Mouse (Mus musculus) thymus, adult 2 months (tissue): ENCODE results near the gene Slc24a3. TPM values are rescaled to one million over a fixed set of nuclear protein-coding genes. Genes with fewer than 3 reads are reported as not detected.

Experiments
- DNase-seq: peaks from one replicate; pipeline ENCODE4 v3.0.0; 2021
- H3K27ac ChIP-seq: fragments of 200-500 bp; 2 replicates; pipeline ENCODE4 v1.5.1; 2012; ENCODE audit warnings: low read length, control low read depth; ENCODE audit not compliant: control insufficient read depth, insufficient read depth
- H3K27me3 ChIP-seq: fragments of 200-500 bp; 2 replicates; pipeline ENCODE4 v1.6.1; 2012; ENCODE audit warnings: mild to moderate bottlenecking, low read length, moderate library complexity, mixed read lengths; ENCODE audit not compliant: control insufficient read depth, insufficient read depth
- H3K36me3 ChIP-seq: fragments of 200-500 bp; 2 replicates; pipeline ENCODE4 v1.6.1; 2012; ENCODE audit warnings: mild to moderate bottlenecking, low read length, moderate library complexity; ENCODE audit not compliant: control insufficient read depth, insufficient read depth
- H3K4me1 ChIP-seq: fragments of 200-500 bp; replicated peaks from 2 replicates; pipeline ENCODE4 v1.6.1; 2012; ENCODE audit warnings: low read length; ENCODE audit not compliant: control insufficient read depth, insufficient read depth
- H3K4me3 ChIP-seq: fragments of 200-500 bp; 2 replicates; pipeline ENCODE4 v1.5.1; 2012; ENCODE audit warnings: mild to moderate bottlenecking, low read length, control low read depth, moderate library complexity; ENCODE audit not compliant: control insufficient read depth, insufficient read depth
- CTCF ChIP-seq: fragments of 200-500 bp; IDR thresholded peaks from 2 replicates; pipeline ENCODE4 v1.5.1; 2012; ENCODE audit warnings: mild to moderate bottlenecking, control low read depth, low read length, moderate library complexity, borderline replicate concordance; ENCODE audit not compliant: control insufficient read depth, poor library complexity, insufficient read depth; ENCODE audit errors: extremely low read depth
- POLR2A ChIP-seq: fragments of 200-500 bp; IDR thresholded peaks from 2 replicates; pipeline ENCODE4 v1.6.1; 2012; ENCODE audit warnings: mild to moderate bottlenecking, low read length, control low read depth, moderate library complexity; ENCODE audit not compliant: control insufficient read depth, poor library complexity, insufficient read depth; ENCODE audit errors: extremely low read depth
- WGBS: fragments of 180-500 bp; shearing (Covaris S2); methylation state at CpG from one replicate; pipeline ENCODE4 v1.1.7; 2018; 5-methylcytosine and 5-hydroxymethylcytosine counted together
- polyA plus RNA-seq: library from polyadenylated mRNA; depleted of rRNA; stranded (reverse); fragments of >200 nt; gene quantifications from 2 replicates; pipeline ENCODE4 v1.2.3, GENCODE M21; 2012

Slc24a3 gene
- polyA plus RNA-seq, 1 experiment, result 2.7 TPM

GRCm38 (mm10) chr2:145324477-145324876 is 156.9 kb downstream of the Slc24a3 start:
- TF ChIP-seq POLR2A (no peak), CTCF (no peak)
- H3K4me1 ChIP-seq, result no peaks in the 10 kb centered on the region
- no peaks in the 10 kb centered on the region for H3K36me3 ChIP-seq
- no peak overlapping the region for H3K4me3 ChIP-seq
- H3K27me3 ChIP-seq, result no peaks in the 10 kb centered on the region
- no peak for DNase-seq
- 82% methylated on average over 3 of the region's 3 CpGs for WGBS
- H3K27ac ChIP-seq, result no peak overlapping the region

- H3K27ac ChIP-seq, result no peak overlapping the region
- no peaks in the 10 kb centered on the region for H3K27me3 ChIP-seq
- no peak overlapping the region for H3K4me3 ChIP-seq
- WGBS, result 82% methylated on average over 4 of the region's 4 CpGs
- H3K4me1 ChIP-seq, result no peaks in the 10 kb centered on the region
- H3K36me3 ChIP-seq, result no peaks in the 10 kb centered on the region
- no peak for TF ChIP-seq CTCF
- TF ChIP-seq POLR2A, result no peak
- no peak for DNase-seq
These were observed 158.3 kb downstream of the Slc24a3 start for GRCm38 (mm10) chr2:145325852-145326251.

GRCm38 (mm10) chr2:145326544-145326943 is 159.0 kb downstream of the Slc24a3 start:
- 91% methylated on average over 2 of the region's 2 CpGs for WGBS
- Histone ChIP-seq H3K27me3 (no peaks in the 10 kb centered on the region), H3K4me1 (no peaks in the 10 kb centered on the region), H3K27ac (no peak overlapping the region), H3K36me3 (no peaks in the 10 kb centered on the region), H3K4me3 (no peak overlapping the region)
- DNase-seq, result no peak
- TF ChIP-seq POLR2A (no peak), CTCF (no peak)

GRCm38 (mm10) chr2:145329756-145330155 is 162.2 kb downstream of the Slc24a3 start:
- no peaks in the 10 kb centered on the region for H3K4me1 ChIP-seq
- DNase-seq, result no peak
- WGBS, result 89% methylated on average over 8 of the region's 8 CpGs
- no peaks in the 10 kb centered on the region for H3K36me3 ChIP-seq
- no peak overlapping the region for H3K4me3 ChIP-seq
- no peaks in the 10 kb centered on the region for H3K27me3 ChIP-seq
- TF ChIP-seq POLR2A (no peak), CTCF (no peak)
- no peak overlapping the region for H3K27ac ChIP-seq

GRCm38 (mm10) chr2:145331525-145331924 is 164.0 kb downstream of the Slc24a3 start:
- H3K4me3 ChIP-seq, result no peak overlapping the region
- no peak for DNase-seq
- H3K4me1 ChIP-seq, result no peaks in the 10 kb centered on the region
- 89% methylated on average over 1 of the region's 1 CpGs for WGBS
- H3K36me3 ChIP-seq, result no peaks in the 10 kb centered on the region
- no peak overlapping the region for H3K27ac ChIP-seq
- no peak for TF ChIP-seq CTCF
- TF ChIP-seq POLR2A, result no peak
- H3K27me3 ChIP-seq, result no peaks in the 10 kb centered on the region

GRCm38 (mm10) chr2:145333466-145333865 is 165.9 kb downstream of the Slc24a3 start:
- Histone ChIP-seq H3K27me3 (no peaks in the 10 kb centered on the region), H3K36me3 (no peaks in the 10 kb centered on the region), H3K4me3 (no peak overlapping the region), H3K4me1 (no peaks in the 10 kb centered on the region), H3K27ac (no peak overlapping the region)
- TF ChIP-seq POLR2A (no peak), CTCF (no peak)
- DNase-seq, result no peak

- Histone ChIP-seq H3K27ac (no peak overlapping the region), H3K4me3 (no peak overlapping the region), H3K27me3 (no peaks in the 10 kb centered on the region), H3K4me1 (no peaks in the 10 kb centered on the region), H3K36me3 (no peaks in the 10 kb centered on the region)
- no peak for DNase-seq
- TF ChIP-seq CTCF (no peak), POLR2A (no peak)
These were observed 168.9 kb downstream of the Slc24a3 start for GRCm38 (mm10) chr2:145336406-145336805.

- WGBS, result 86% methylated on average over 2 of the region's 2 CpGs
- Histone ChIP-seq H3K4me1 (no peaks in the 10 kb centered on the region), H3K4me3 (no peak overlapping the region), H3K27me3 (no peaks in the 10 kb centered on the region), H3K27ac (no peak overlapping the region), H3K36me3 (no peaks in the 10 kb centered on the region)
- TF ChIP-seq POLR2A (no peak), CTCF (no peak)
- DNase-seq, result no peak
These were observed 173.3 kb downstream of the Slc24a3 start for GRCm38 (mm10) chr2:145340816-145341215.
